In the genomic region with DNA sequence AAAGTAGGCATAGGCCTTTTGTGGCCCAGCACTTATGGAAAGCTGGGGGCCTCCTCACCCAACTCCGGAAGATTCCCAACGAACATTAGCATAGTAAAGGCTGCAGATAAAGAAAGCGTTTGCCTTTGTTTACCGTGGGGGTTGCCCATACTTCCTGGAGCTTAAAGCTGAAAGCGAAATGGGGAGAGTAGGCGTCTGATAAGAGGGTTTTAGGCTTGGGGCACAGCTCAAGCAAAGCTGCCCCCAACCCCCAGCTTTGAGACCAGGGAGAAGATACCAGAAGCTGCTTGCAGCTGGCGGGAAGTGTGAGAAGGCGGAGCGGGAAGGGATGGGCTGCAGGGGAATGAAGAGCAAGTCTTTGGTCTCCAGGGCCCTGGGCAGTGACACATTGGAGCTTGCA, we compare ENCODE assay signal across 16 mouse cellular contexts.
A peak's percentile ranks its signal among the peaks of the same experiment; 100 is the strongest.
DNase-seq lines count a peak whose midpoint lies in the region; ATAC-seq and TF ChIP-seq lines count a peak whose summit lies in the region.
"Had no signal": no experiment of that assay in that cellular context is flagged by ENCODE, and none has a peak within 500 bp of the region (broad histone marks: within the 10 kb centered on the region; RNA-seq: fewer than 3 reads in every experiment).

No protein-coding gene starts in this region.

- no peak overlapping the region for H3K4me3 ChIP-seq in forebrain, embryonic 10.5 days
- H3K4me3 ChIP-seq in forebrain, embryonic 11.5 days (ENCODE audit: low read depth, low read length) = no peak overlapping the region
- H3K4me3 ChIP-seq in lung, embryonic 14.5 days (ENCODE audit: low read depth, low read length) = no peak overlapping the region
- H3K4me3 ChIP-seq in ES-Bruce4 (ENCODE audit: low read depth, low read length) = no peak overlapping the region
- H3K4me3 ChIP-seq: embryonic facial prominence, embryonic 10.5 days; forebrain, embryonic 15.5 days; heart, embryonic 13.5 days; limb, embryonic 15.5 days; stomach, embryonic 15.5 days had no signal

- peaks cover 100% of the 10 kb centered on the region for H3K27me3 ChIP-seq in forebrain, embryonic 10.5 days (ENCODE audit: poor library complexity, severe bottlenecking)
- H3K27me3 ChIP-seq in forebrain, embryonic 11.5 days (ENCODE audit: control insufficient read depth, insufficient read depth, low read length) = peaks cover 43% of the 10 kb centered on the region
- 0 out of 2 replicates have a peak, but pooled peaks cover 10% of the 10 kb centered on the region for H3K27me3 ChIP-seq in lung, embryonic 14.5 days (ENCODE audit: insufficient read depth, low read length)
- no peaks in the 10 kb centered on the region for H3K27me3 ChIP-seq in ES-Bruce4 (ENCODE audit: control insufficient read depth, insufficient read depth, low read length, poor library complexity, severe bottlenecking)
- H3K27me3 ChIP-seq: forebrain, embryonic 15.5 days had no signal

- H3K9me3 ChIP-seq in forebrain, embryonic 10.5 days = no peaks in the 10 kb centered on the region
- H3K9me3 ChIP-seq in forebrain, embryonic 11.5 days (ENCODE audit: control insufficient read depth, low read length) = no peaks in the 10 kb centered on the region
- H3K9me3 ChIP-seq in lung, embryonic 14.5 days (ENCODE audit: low read depth, low read length) = no peaks in the 10 kb centered on the region
- H3K9me3 ChIP-seq in ES-Bruce4 (replicated peaks; ENCODE audit: control insufficient read depth, insufficient read depth, low read length, poor library complexity, severe bottlenecking) = no peaks in the 10 kb centered on the region
- H3K9me3 ChIP-seq: embryonic facial prominence, embryonic 10.5 days; forebrain, embryonic 15.5 days; heart, embryonic 13.5 days; limb, embryonic 15.5 days; stomach, embryonic 15.5 days had no signal

- TF ChIP-seq EP300 in ES-Bruce4 (IDR thresholded peaks at IDR 0.05; ENCODE audit: insufficient read depth, low read depth, low read length) = no peak

- TF ChIP-seq CTCF in lung, embryonic 14.5 days (IDR thresholded peaks at IDR 0.05; ENCODE audit: low read depth) = no peak
- TF ChIP-seq CTCF in ES-Bruce4 (IDR thresholded peaks at IDR 0.05; ENCODE audit: low read depth, low read length) = no peak

- no peak for ATAC-seq in forebrain, embryonic 11.5 days (replicated peaks; ENCODE audit: low FRiP score)
- no peak for ATAC-seq in lung, embryonic 14.5 days (ENCODE audit: insufficient read depth)
- ATAC-seq: forebrain, embryonic 15.5 days; inflammation-experienced regulatory T-cells, adult 6 months had no signal

- peak overlapping the region; percentile 58; the same call in 1 of the 2 replicates for H3K27ac ChIP-seq in forebrain, embryonic 10.5 days
- H3K27ac ChIP-seq in forebrain, embryonic 11.5 days (ENCODE audit: low read depth, low read length) = no peak overlapping the region
- peak overlapping the region; percentile 69 for H3K27ac ChIP-seq in lung, embryonic 14.5 days (ENCODE audit: low read depth)
- peak overlapping the region; percentile 61; the same call in 1 of the 2 replicates for H3K27ac ChIP-seq in ES-Bruce4 (ENCODE audit: insufficient read depth, low read length)
- H3K27ac ChIP-seq: embryonic facial prominence, embryonic 10.5 days; forebrain, embryonic 15.5 days; limb, embryonic 15.5 days; stomach, embryonic 15.5 days had no signal

- DNase-seq in forebrain, embryonic 10.5 days (ENCODE audit: extremely low spot score, low spot score) = no peak
- DNase-seq in forebrain, embryonic 11.5 days (ENCODE audit: low spot score) = no peak
- peak; percentile 36 for DNase-seq in lung, embryonic 14.5 days
- no peak for DNase-seq in lung, postnatal 36 days
- DNase-seq in ZHBTc4 (ENCODE audit: low read depth, low spot score) = peak; percentile 59
- no peak for DNase-seq in frontal cortex, postnatal 25 days (ENCODE audit: low spot score in 2 of 2)
- no peak for DNase-seq in heart, postnatal 14 days
- DNase-seq: layer of hippocampus, postnatal 36 days; midbrain, embryonic 14.5 days had no signal

- H3K4me2 ChIP-seq in forebrain, embryonic 11.5 days (ENCODE audit: low read depth, low read length, severe bottlenecking) = no peak overlapping the region
- H3K4me2 ChIP-seq in lung, embryonic 14.5 days = no peak overlapping the region
- H3K4me2 ChIP-seq: forebrain, embryonic 15.5 days; heart, embryonic 13.5 days; limb, embryonic 15.5 days; stomach, embryonic 15.5 days had no signal

- H3K9ac ChIP-seq in forebrain, embryonic 11.5 days (ENCODE audit: low read length) = no peak overlapping the region
- H3K9ac ChIP-seq in lung, embryonic 14.5 days = no peak overlapping the region; the same call in 1 of the 2 replicates
- no peak overlapping the region for H3K9ac ChIP-seq in ES-Bruce4 (ENCODE audit: low read depth, poor library complexity, severe bottlenecking)
- H3K9ac ChIP-seq: forebrain, embryonic 15.5 days; heart, embryonic 13.5 days; limb, embryonic 15.5 days; stomach, embryonic 15.5 days had no signal

- TF ChIP-seq POLR2A in ES-Bruce4 (IDR thresholded peaks at IDR 0.05; ENCODE audit: insufficient read depth, low read length) = no peak

- H3K4me1 ChIP-seq in forebrain, embryonic 10.5 days = peaks cover 56% of the 10 kb centered on the region
- H3K4me1 ChIP-seq in forebrain, embryonic 11.5 days (replicated peaks; ENCODE audit: control insufficient read depth, insufficient read depth, low read length) = peaks cover 5% of the 10 kb centered on the region
- H3K4me1 ChIP-seq in lung, embryonic 14.5 days (ENCODE audit: insufficient read depth) = peaks cover 4% of the 10 kb centered on the region; the same call in 1 of the 2 replicates
- peaks cover 2% of the 10 kb centered on the region for H3K4me1 ChIP-seq in ES-Bruce4 (ENCODE audit: control insufficient read depth, insufficient read depth, low read length)

- 14% methylated on average over 9 of the region's 9 CpGs for WGBS in forebrain, embryonic 10.5 days
- WGBS in forebrain, embryonic 11.5 days = 12% methylated on average over 9 of the region's 9 CpGs
- 8% methylated on average over 9 of the region's 9 CpGs for WGBS in lung, embryonic 14.5 days

- intact Hi-C loops in heart, postnatal 14 days (cut with DNase I) = loop anchor here (10.0 kb wide), 2 partner anchors 168 to 452 kb away; no protein-coding TSS in a partner anchor

- H3K36me3 ChIP-seq in forebrain, embryonic 10.5 days (replicated peaks) = no peaks in the 10 kb centered on the region
- no peaks in the 10 kb centered on the region for H3K36me3 ChIP-seq in forebrain, embryonic 11.5 days (ENCODE audit: control insufficient read depth, insufficient read depth, low read length)
- H3K36me3 ChIP-seq in lung, embryonic 14.5 days (ENCODE audit: insufficient read depth) = no peaks in the 10 kb centered on the region
- no peaks in the 10 kb centered on the region for H3K36me3 ChIP-seq in ES-Bruce4 (ENCODE audit: control insufficient read depth, insufficient read depth, low read length, poor library complexity, severe bottlenecking)
- H3K36me3 ChIP-seq: embryonic facial prominence, embryonic 10.5 days; forebrain, embryonic 15.5 days; heart, embryonic 13.5 days; limb, embryonic 15.5 days; stomach, embryonic 15.5 days had no signal

Comparison
In these comparisons a context has a peak if more than half of its experiments do, and no peak if none do; other contexts are left out.
1. DNase-seq: peak in lung, embryonic 14.5 days (single experiment) and ZHBTc4 (single experiment); none in forebrain, embryonic 10.5 days (single experiment), forebrain, embryonic 11.5 days (single experiment), lung, postnatal 36 days (single experiment), frontal cortex, postnatal 25 days (0 of 2) and heart, postnatal 14 days (0 of 2).